Mouse (Mus musculus) urinary bladder, postnatal 25 days (tissue): ENCODE results near the gene Nr1h3.

Experiments used
- DNase-seq: peaks from one replicate; pipeline ENCODE4 v3.0.0; 2022; ENCODE audit warnings: low spot score

Gene Nr1h3

DNA sequence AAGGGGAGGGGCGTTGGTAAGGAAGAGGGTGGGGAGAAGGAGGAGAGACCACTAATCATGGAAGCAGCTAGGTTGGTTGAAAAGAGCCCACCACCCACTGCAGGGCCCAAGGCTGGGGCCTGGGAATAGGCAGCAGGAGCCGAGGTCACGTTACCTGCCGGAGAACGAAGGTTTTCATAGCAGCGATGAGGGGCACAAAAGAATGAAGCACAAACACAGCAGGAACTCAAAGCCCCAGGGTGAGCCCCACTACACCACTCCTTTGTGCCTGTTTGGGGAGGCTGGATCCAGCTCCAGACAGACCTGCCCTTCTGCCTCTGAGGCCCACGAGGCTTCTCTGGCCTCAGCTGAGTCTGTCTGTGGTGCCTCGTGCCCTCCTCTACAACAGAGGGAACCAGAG is 62.9 kb downstream of the Nr1h3 start:
- DNase-seq = no peak

DNA sequence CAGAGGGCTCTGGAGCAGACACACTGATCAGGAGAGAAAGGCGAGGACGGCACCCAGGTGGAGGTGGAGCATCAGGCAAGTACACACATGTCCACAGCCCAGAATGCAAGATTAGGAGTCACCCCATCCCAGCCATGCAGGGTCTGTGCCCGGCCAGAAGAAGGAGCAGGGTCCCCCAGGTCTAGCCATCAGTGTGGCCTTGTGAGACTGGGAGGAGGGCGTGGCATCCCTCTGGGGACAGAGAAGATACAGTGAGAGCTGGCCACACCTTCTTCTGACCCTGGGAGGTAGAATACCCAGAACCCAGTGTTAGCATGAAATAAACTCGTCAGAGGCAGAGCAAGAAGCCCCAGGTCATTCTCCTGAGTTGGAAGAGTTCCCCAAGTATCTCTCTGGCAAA is 63.3 kb downstream of the Nr1h3 start:
- DNase-seq = no peak

DNA sequence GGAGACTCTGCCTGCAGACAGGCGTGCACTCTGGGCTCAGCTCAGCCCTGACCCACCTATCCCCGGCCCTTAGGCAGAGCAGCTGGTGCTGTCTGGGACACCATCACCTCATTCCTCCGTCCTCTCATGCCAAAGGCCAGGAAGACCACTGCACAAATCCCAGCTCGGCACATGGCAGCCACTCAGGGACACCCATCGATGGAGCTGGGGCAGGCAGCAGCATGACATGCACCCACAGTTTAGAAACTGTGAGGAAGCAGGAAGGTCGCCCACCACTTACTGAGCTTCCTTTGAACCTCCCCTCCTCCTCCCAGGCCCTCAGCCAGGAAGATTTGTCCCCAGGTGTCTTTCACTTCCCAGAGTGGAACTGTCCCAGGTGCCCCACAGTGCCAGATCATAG is 65.2 kb downstream of the Nr1h3 start:
- DNase-seq = no peak

DNA sequence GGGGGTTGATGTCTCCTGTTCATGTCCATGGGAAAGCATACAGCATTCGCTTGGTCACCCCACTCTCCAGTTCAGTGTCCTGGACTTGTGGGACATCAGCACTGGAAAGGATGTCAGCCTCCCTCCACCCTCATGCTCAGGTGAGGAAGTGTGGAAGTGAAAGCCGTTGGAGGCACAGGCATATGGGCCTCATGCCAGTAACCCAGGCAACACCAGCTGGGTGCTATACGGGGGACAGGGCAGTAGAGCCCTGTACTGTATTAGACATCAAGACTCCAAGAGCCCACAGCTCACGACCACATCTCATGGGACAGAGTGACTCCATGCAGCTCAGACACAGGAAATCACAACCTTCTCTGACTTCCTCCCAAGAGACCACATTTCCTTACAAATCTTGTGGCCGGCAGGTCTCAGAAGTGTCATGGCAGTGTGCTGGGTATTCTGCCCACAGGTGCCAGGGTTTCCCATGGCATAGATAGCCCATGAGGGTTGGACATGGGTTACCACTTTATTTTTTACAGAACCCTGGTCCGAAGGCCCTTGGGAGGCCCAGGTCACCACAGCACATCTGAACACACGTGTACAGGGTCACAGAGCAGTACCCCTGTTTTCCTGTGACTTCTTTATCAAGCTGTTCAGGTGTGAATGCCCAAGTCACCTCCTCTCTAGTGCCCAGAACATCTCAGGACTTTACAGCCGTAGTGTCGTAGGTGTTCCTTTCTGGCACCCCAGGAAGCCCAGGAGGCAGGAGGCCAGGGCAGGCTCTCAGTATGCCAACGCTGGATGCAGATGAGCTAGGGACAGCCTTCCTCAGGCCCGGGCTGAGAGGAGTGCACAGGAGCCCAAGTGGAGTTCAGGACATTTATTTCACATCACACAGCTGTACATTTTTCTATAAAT is 65.9 kb downstream of the Nr1h3 start:
- no peak for DNase-seq
